Mouse (Mus musculus) duodenum, adult 2 months (tissue): ENCODE data around the gene Nkx3-2. TPM values are rescaled to one million over a fixed set of nuclear protein-coding genes. Genes with fewer than 3 reads are reported as not detected.

Experiments used
- polyA plus RNA-seq: library from polyadenylated mRNA; depleted of rRNA; stranded (reverse); fragments of >200 nt; gene quantifications from 2 replicates; pipeline ENCODE4 v1.2.3, GENCODE M21; 2012; ENCODE audit warnings: low replicate concordance; rRNA removed

The Nkx3-2 gene
- polyA plus RNA-seq = 1.6 and 2.8 TPM in 2 replicates

GRCm38 (mm10) chr5:41763731-41764721, at the start of gene Nkx3-2:
Gene Nkx3-2, minus strand, starts transcription at chr5:41764501.

Other genes with a start within 250 kb of the Nkx3-2 start
- gene Rab28, start 56.3 kb downstream of the Nkx3-2 start, polyA plus RNA-seq = 31.0 and 47.2 TPM in 2 replicates
- gene Bod1l, start 79.8 kb upstream of the Nkx3-2 start, polyA plus RNA-seq = 0.96 and 1.3 TPM in 2 replicates